Mouse (Mus musculus) thymus, adult 2 months (tissue): Measurements from ENCODE around the gene Tor1aip2. TPM values are rescaled to one million over a fixed set of nuclear protein-coding genes. Genes with fewer than 3 reads are reported as not detected.

Experiments
- DNase-seq: peaks from one replicate; pipeline ENCODE4 v3.0.0; 2021
- H3K27ac ChIP-seq: fragments of 200-500 bp; 2 replicates; pipeline ENCODE4 v1.5.1; 2012; ENCODE audit warnings: low read length, control low read depth; ENCODE audit not compliant: control insufficient read depth, insufficient read depth
- H3K27me3 ChIP-seq: fragments of 200-500 bp; 2 replicates; pipeline ENCODE4 v1.6.1; 2012; ENCODE audit warnings: mild to moderate bottlenecking, low read length, moderate library complexity, mixed read lengths; ENCODE audit not compliant: control insufficient read depth, insufficient read depth
- H3K36me3 ChIP-seq: fragments of 200-500 bp; 2 replicates; pipeline ENCODE4 v1.6.1; 2012; ENCODE audit warnings: mild to moderate bottlenecking, low read length, moderate library complexity; ENCODE audit not compliant: control insufficient read depth, insufficient read depth
- H3K4me1 ChIP-seq: fragments of 200-500 bp; replicated peaks from 2 replicates; pipeline ENCODE4 v1.6.1; 2012; ENCODE audit warnings: low read length; ENCODE audit not compliant: control insufficient read depth, insufficient read depth
- H3K4me3 ChIP-seq: fragments of 200-500 bp; 2 replicates; pipeline ENCODE4 v1.5.1; 2012; ENCODE audit warnings: mild to moderate bottlenecking, low read length, control low read depth, moderate library complexity; ENCODE audit not compliant: control insufficient read depth, insufficient read depth
- CTCF ChIP-seq: fragments of 200-500 bp; IDR thresholded peaks from 2 replicates; pipeline ENCODE4 v1.5.1; 2012; ENCODE audit warnings: mild to moderate bottlenecking, control low read depth, low read length, moderate library complexity, borderline replicate concordance; ENCODE audit not compliant: control insufficient read depth, poor library complexity, insufficient read depth; ENCODE audit errors: extremely low read depth
- POLR2A ChIP-seq: fragments of 200-500 bp; IDR thresholded peaks from 2 replicates; pipeline ENCODE4 v1.6.1; 2012; ENCODE audit warnings: mild to moderate bottlenecking, low read length, control low read depth, moderate library complexity; ENCODE audit not compliant: control insufficient read depth, poor library complexity, insufficient read depth; ENCODE audit errors: extremely low read depth
- WGBS: fragments of 180-500 bp; shearing (Covaris S2); methylation state at CpG from one replicate; pipeline ENCODE4 v1.1.7; 2018; 5-methylcytosine and 5-hydroxymethylcytosine counted together
- polyA plus RNA-seq: library from polyadenylated mRNA; depleted of rRNA; stranded (reverse); fragments of >200 nt; gene quantifications from 2 replicates; pipeline ENCODE4 v1.2.3, GENCODE M21; 2012; rRNA removed

The Tor1aip2 gene
- polyA plus RNA-seq, 1 experiment: 107 TPM

- no peak for DNase-seq
- no peak for TF ChIP-seq POLR2A
- no peak for TF ChIP-seq CTCF
- H3K4me3 ChIP-seq: no peak overlapping the region
- no peaks in the 10 kb centered on the region for H3K36me3 ChIP-seq
- H3K4me1 ChIP-seq: no peaks in the 10 kb centered on the region
- 93% methylated on average over 7 of the region's 7 CpGs for WGBS
- no peak overlapping the region for H3K27ac ChIP-seq
- H3K27me3 ChIP-seq: no peaks in the 10 kb centered on the region
Observed at GRCm38 (mm10) chr1:156112142-156112541, 76.9 kb downstream of the Tor1aip2 start.

- DNase-seq: no peak
- no peaks in the 10 kb centered on the region for H3K4me1 ChIP-seq
- WGBS: 67% methylated on average over 8 of the region's 8 CpGs
Observed at GRCm38 (mm10) chr1:156113884-156114499, 78.8 kb downstream of the Tor1aip2 start.

GRCm38 (mm10) chr1:156116770-156117169, 81.6 kb downstream of the Tor1aip2 start:
- Histone ChIP-seq H3K27ac (no peak overlapping the region), H3K4me3 (no peak overlapping the region), H3K27me3 (no peaks in the 10 kb centered on the region), H3K4me1 (no peaks in the 10 kb centered on the region), H3K36me3 (no peaks in the 10 kb centered on the region)
- TF ChIP-seq CTCF (no peak), POLR2A (no peak)
- 86% methylated on average over 3 of the region's 3 CpGs for WGBS
- DNase-seq: no peak

More at GRCm38 (mm10) chr1:156113884-156114499, 78.8 kb downstream of the Tor1aip2 start:
- Histone ChIP-seq H3K27me3 (no peaks in the 10 kb centered on the region), H3K4me3 (no peak overlapping the region), H3K27ac (no peak overlapping the region), H3K36me3 (no peaks in the 10 kb centered on the region)
- TF ChIP-seq CTCF (no peak), POLR2A (no peak)

Other genes starting within 250 kb of the Tor1aip2 start
- gene Qsox1, start 222.5 kb upstream of the Tor1aip2 start, polyA plus RNA-seq: 50.1 and 61.1 TPM in 2 replicates
- 12.7 and 13.1 TPM in 2 replicates for gene Cep350, start 62.1 kb upstream of the Tor1aip2 start, polyA plus RNA-seq
- 28.9 and 29.0 TPM in 2 replicates for gene Tor1aip1, start 1.1 kb downstream of the Tor1aip2 start, polyA plus RNA-seq
- 0.18 and 0.23 TPM in 2 replicates for gene Fam163a, start 169.6 kb downstream of the Tor1aip2 start, polyA plus RNA-seq